In the genomic region with DNA sequence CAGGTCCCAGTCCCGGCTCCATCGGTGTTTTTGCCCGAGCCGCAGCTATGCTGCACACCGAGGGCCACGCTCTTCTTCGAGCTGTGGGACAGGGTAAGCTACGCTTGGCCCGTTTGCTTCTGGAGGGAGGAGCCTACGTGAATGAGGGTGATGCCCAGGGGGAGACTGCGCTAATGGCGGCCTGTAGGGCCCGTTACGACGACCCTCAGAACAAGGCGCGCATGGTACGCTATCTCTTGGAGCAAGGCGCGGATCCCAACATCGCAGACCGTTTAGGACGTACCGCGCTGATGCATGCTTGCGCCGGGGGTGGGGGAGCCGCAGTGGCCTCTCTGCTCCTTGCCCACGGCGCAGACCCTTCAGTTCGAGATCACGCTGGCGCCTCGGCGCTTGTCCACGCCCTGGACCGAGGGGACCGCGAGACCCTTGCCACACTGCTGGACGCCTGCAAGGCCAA, we compare ENCODE assay signal across 8 mouse cellular contexts. TPM values are rescaled to one million over a fixed set of nuclear protein-coding genes. Genes with fewer than 3 reads are reported as not detected.
DNase-seq lines count a peak whose midpoint lies in the region; ATAC-seq and TF ChIP-seq lines count a peak whose summit lies in the region.

No protein-coding gene starts in this region.

- H3K4me3 ChIP-seq in left cerebral cortex, adult 2 months, result peak overlapping the region; percentile 77
- peak overlapping the region; percentile 65 for H3K4me3 ChIP-seq in bone marrow macrophage, adult 2 months (ENCODE audit: insufficient read depth, low read length)
- H3K4me3 ChIP-seq in embryonic facial prominence, embryonic 13.5 days, result peak overlapping the region; percentile 58
- H3K4me3 ChIP-seq in hindbrain, embryonic 15.5 days, result peak overlapping the region; percentile 52
- peak overlapping the region; percentile 44 for H3K4me3 ChIP-seq in midbrain, embryonic 11.5 days (ENCODE audit: low read depth, low read length)

- peaks cover 28% of the 10 kb centered on the region for H3K4me1 ChIP-seq in bone marrow macrophage, adult 2 months (ENCODE audit: control insufficient read depth, insufficient read depth, low read length)
- peaks cover 60% of the 10 kb centered on the region for H3K4me1 ChIP-seq in embryonic facial prominence, embryonic 13.5 days
- H3K4me1 ChIP-seq in hindbrain, embryonic 15.5 days (replicated peaks), result peaks cover 75% of the 10 kb centered on the region
- peaks cover 46% of the 10 kb centered on the region for H3K4me1 ChIP-seq in midbrain, embryonic 11.5 days (ENCODE audit: control insufficient read depth, insufficient read depth, low read length)

- H3K9ac ChIP-seq in embryonic facial prominence, embryonic 13.5 days, result peak overlapping the region; percentile 80
- H3K9ac ChIP-seq in hindbrain, embryonic 15.5 days, result peak overlapping the region; percentile 70
- H3K9ac ChIP-seq in midbrain, embryonic 11.5 days (ENCODE audit: low read length), result peak overlapping the region; percentile 74

- DNase-seq in left cerebral cortex, adult 2 months (ENCODE audit: extremely low spot score in 1 of 2, low spot score in 2 of 2), result peak in 1 of 2 experiments; percentile 39
- no peak for DNase-seq in left cerebral cortex, postnatal 4 days
- DNase-seq in midbrain, embryonic 11.5 days (ENCODE audit: low spot score, missing footprints), result peak; percentile 96
- peak; percentile 57 for DNase-seq in testis, postnatal 10 days (ENCODE audit: low spot score)
- DNase-seq in thymus, postnatal 10 days (ENCODE audit: low spot score in 2 of 2), result no peak

- H3K27me3 ChIP-seq in embryonic facial prominence, embryonic 13.5 days, result peaks cover 32% of the 10 kb centered on the region
- no peaks in the 10 kb centered on the region for H3K27me3 ChIP-seq in hindbrain, embryonic 15.5 days
- peaks cover 24% of the 10 kb centered on the region for H3K27me3 ChIP-seq in midbrain, embryonic 11.5 days (ENCODE audit: control insufficient read depth, insufficient read depth, low read length)

- WGBS in embryonic facial prominence, embryonic 13.5 days, result under 1% methylated on average over 40 of the region's 40 CpGs
- whole genome bisulfite sequencing in hindbrain, embryonic 15.5 days, result under 1% methylated on average over 40 of the region's 40 CpGs
- under 1% methylated on average over 40 of the region's 40 CpGs for WGBS in midbrain, embryonic 11.5 days

- H3K4me2 ChIP-seq in embryonic facial prominence, embryonic 13.5 days, result peak overlapping the region; percentile 98
- peak overlapping the region; percentile 99 for H3K4me2 ChIP-seq in hindbrain, embryonic 15.5 days
- peak overlapping the region; percentile 96 for H3K4me2 ChIP-seq in midbrain, embryonic 11.5 days

- ATAC-seq in embryonic facial prominence, embryonic 13.5 days (ENCODE audit: insufficient number of reproducible peaks, insufficient read depth, low FRiP score, low TSS enrichment, low read depth), result no peak
- ATAC-seq in hindbrain, embryonic 15.5 days (ENCODE audit: low FRiP score, low read depth), result no peak
- 0 out of 2 replicates have a peak, but pooled peaks have one; percentile 6 for ATAC-seq in midbrain, embryonic 11.5 days (ENCODE audit: low FRiP score)

- TF ChIP-seq POLR2A in bone marrow macrophage, adult 2 months (IDR thresholded peaks at IDR 0.05; ENCODE audit: borderline replicate concordance, low read depth, low read length), result no peak

- no peaks in the 10 kb centered on the region for H3K9me3 ChIP-seq in embryonic facial prominence, embryonic 13.5 days
- H3K9me3 ChIP-seq in hindbrain, embryonic 15.5 days, result no peaks in the 10 kb centered on the region
- no peaks in the 10 kb centered on the region for H3K9me3 ChIP-seq in midbrain, embryonic 11.5 days (ENCODE audit: control insufficient read depth, low read length)

- no peaks in the 10 kb centered on the region for H3K36me3 ChIP-seq in embryonic facial prominence, embryonic 13.5 days
- H3K36me3 ChIP-seq in hindbrain, embryonic 15.5 days, result no peaks in the 10 kb centered on the region
- H3K36me3 ChIP-seq in midbrain, embryonic 11.5 days (ENCODE audit: control insufficient read depth, insufficient read depth, low read length), result no peaks in the 10 kb centered on the region

- no peak for TF ChIP-seq CTCF in left cerebral cortex, adult 2 months (IDR thresholded peaks at IDR 0.05)
- no peak for TF ChIP-seq CTCF in bone marrow macrophage, adult 2 months (IDR thresholded peaks at IDR 0.05; ENCODE audit: low read depth, low read length)

- H3K27ac ChIP-seq in left cerebral cortex, adult 2 months, result peak overlapping the region; percentile 96
- H3K27ac ChIP-seq in bone marrow macrophage, adult 2 months (ENCODE audit: insufficient read depth, low read depth, low read length), result no peak overlapping the region
- peak overlapping the region; percentile 77 for H3K27ac ChIP-seq in embryonic facial prominence, embryonic 13.5 days
- H3K27ac ChIP-seq in hindbrain, embryonic 15.5 days (replicated peaks), result peak overlapping the region; percentile 75
- peak overlapping the region; percentile 54 for H3K27ac ChIP-seq in midbrain, embryonic 11.5 days (ENCODE audit: low read depth, low read length)

- intact Hi-C loops in left cerebral cortex, adult 2 months (cut with DNase I), result loop anchor here (5.0 kb wide), 1 partner anchor 320 kb away; no protein-coding TSS in a partner anchor
- intact Hi-C loops in left cerebral cortex, postnatal 4 days (cut with DNase I), result no loop called here

RNA-seq across cellular contexts. Expression of gene Ankrd34a, which starts 1.0 kb away (rescaled TPM):
- total RNA-seq in left cerebral cortex, adult 2 months (2021), result 10 to 100 TPM; 66.8 to 70.3 TPM
- 10 to 100 TPM; 32.3 to 33.0 TPM for total RNA-seq in left cerebral cortex, postnatal 4 days (2021)
- 0.28 TPM in 1 of 2 replicates, not detected in the other for polyA plus RNA-seq in bone marrow macrophage, adult 2 months (2012; ENCODE audit: insufficient read depth, insufficient read length, missing spikeins)
- 3.1 and 3.2 TPM in 2 replicates for polyA plus RNA-seq in embryonic facial prominence, embryonic 13.5 days (2015; fragmentation: Nextera tagmentation; extraction: Ambion mirVana)
- 16.7 and 19.9 TPM in 2 replicates for polyA plus RNA-seq in hindbrain, embryonic 15.5 days (2015; fragmentation: Nextera tagmentation; extraction: Ambion mirVana)
- 1.5 and 2.0 TPM in 2 replicates for polyA plus RNA-seq in midbrain, embryonic 11.5 days (2014; fragmentation: Nextera tagmentation; extraction: Ambion mirVana)

RNA-seq across cellular contexts. Expression of gene Polr3gl, which starts 3.5 kb away (rescaled TPM):
- total RNA-seq in left cerebral cortex, adult 2 months (2021), result 10 to 100 TPM; 26.6 to 28.1 TPM
- total RNA-seq in left cerebral cortex, postnatal 4 days (2021), result 10 to 100 TPM; 28.0 to 28.1 TPM
- 111 and 129 TPM in 2 replicates for polyA plus RNA-seq in bone marrow macrophage, adult 2 months (2012; ENCODE audit: insufficient read depth, insufficient read length, missing spikeins)
- 53.7 and 56.7 TPM in 2 replicates for polyA plus RNA-seq in embryonic facial prominence, embryonic 13.5 days (2015; fragmentation: Nextera tagmentation; extraction: Ambion mirVana)
- 36.8 and 38.8 TPM in 2 replicates for polyA plus RNA-seq in hindbrain, embryonic 15.5 days (2015; fragmentation: Nextera tagmentation; extraction: Ambion mirVana)
- 12.1 and 14.7 TPM in 2 replicates for polyA plus RNA-seq in midbrain, embryonic 11.5 days (2014; fragmentation: Nextera tagmentation; extraction: Ambion mirVana)

RNA-seq across cellular contexts. Expression of gene Lix1l, which starts 3.5 kb away (rescaled TPM):
- 10 to 100 TPM; 18.6 to 21.5 TPM for total RNA-seq in left cerebral cortex, adult 2 months (2021)
- total RNA-seq in left cerebral cortex, postnatal 4 days (2021), result 10 to 100 TPM; 55.2 to 64.1 TPM
- 21.8 and 23.4 TPM in 2 replicates for polyA plus RNA-seq in bone marrow macrophage, adult 2 months (2012; ENCODE audit: insufficient read depth, insufficient read length, missing spikeins)
- 8.8 and 9.3 TPM in 2 replicates for polyA plus RNA-seq in embryonic facial prominence, embryonic 13.5 days (2015; fragmentation: Nextera tagmentation; extraction: Ambion mirVana)
- 5.4 and 6.1 TPM in 2 replicates for polyA plus RNA-seq in hindbrain, embryonic 15.5 days (2015; fragmentation: Nextera tagmentation; extraction: Ambion mirVana)
- 6.4 TPM in 2 replicates for polyA plus RNA-seq in midbrain, embryonic 11.5 days (2014; fragmentation: Nextera tagmentation; extraction: Ambion mirVana)

RNA-seq across cellular contexts. Expression of gene Gm16253, which starts 20.7 kb away (rescaled TPM):
- not detected for total RNA-seq in left cerebral cortex, adult 2 months (2021)
- not detected for total RNA-seq in left cerebral cortex, postnatal 4 days (2021)
- not detected in 2 replicates for polyA plus RNA-seq in bone marrow macrophage, adult 2 months (2012; ENCODE audit: insufficient read depth, insufficient read length, missing spikeins)
- 1.3 and 1.5 TPM in 2 replicates for polyA plus RNA-seq in embryonic facial prominence, embryonic 13.5 days (2015; fragmentation: Nextera tagmentation; extraction: Ambion mirVana)
- 1.8 and 2.2 TPM in 2 replicates for polyA plus RNA-seq in hindbrain, embryonic 15.5 days (2015; fragmentation: Nextera tagmentation; extraction: Ambion mirVana)
- polyA plus RNA-seq in midbrain, embryonic 11.5 days (2014; fragmentation: Nextera tagmentation; extraction: Ambion mirVana), result 0.36 and 0.43 TPM in 2 replicates

RNA-seq across cellular contexts. Expression of gene Rbm8a, which starts 32.3 kb away (rescaled TPM):
- 10 to 100 TPM; 37.6 to 38.5 TPM for total RNA-seq in left cerebral cortex, adult 2 months (2021)
- total RNA-seq in left cerebral cortex, postnatal 4 days (2021), result 10 to 100 TPM; 56.5 to 66.6 TPM
- 109 and 163 TPM in 2 replicates for polyA plus RNA-seq in bone marrow macrophage, adult 2 months (2012; ENCODE audit: insufficient read depth, insufficient read length, missing spikeins)
- polyA plus RNA-seq in embryonic facial prominence, embryonic 13.5 days (2015; fragmentation: Nextera tagmentation; extraction: Ambion mirVana), result 148 and 157 TPM in 2 replicates
- 109 and 119 TPM in 2 replicates for polyA plus RNA-seq in hindbrain, embryonic 15.5 days (2015; fragmentation: Nextera tagmentation; extraction: Ambion mirVana)
- 181 and 193 TPM in 2 replicates for polyA plus RNA-seq in midbrain, embryonic 11.5 days (2014; fragmentation: Nextera tagmentation; extraction: Ambion mirVana)

Comparison
In these comparisons a context has a peak if more than half of its experiments do, and no peak if none do; other contexts are left out.
1. DNase-seq: peak in midbrain, embryonic 11.5 days (single experiment) and testis, postnatal 10 days (single experiment); none in left cerebral cortex, postnatal 4 days (single experiment) and thymus, postnatal 10 days (0 of 2).
2. Peak in every context shown above with its lines, with median percentiles within 50 percentile points of each other: H3K4me3 ChIP-seq, H3K4me2 ChIP-seq and H3K9ac ChIP-seq.